Mouse (Mus musculus): ENCODE measurements at regions not wholly inside any gene's neighbourhood (a gene's known extent, or its start where the extent isn't known, plus 50 kb on each side); places are given as distances from the start of the nearest gene placed in this dataset.

- peak; percentile 16 for DNase-seq (ENCODE audit: low read depth, low spot score)
These were observed 138.7 kb downstream of the Cdr1 start for GRCm38 (mm10) chrX:61046700-61047099.

DNA sequence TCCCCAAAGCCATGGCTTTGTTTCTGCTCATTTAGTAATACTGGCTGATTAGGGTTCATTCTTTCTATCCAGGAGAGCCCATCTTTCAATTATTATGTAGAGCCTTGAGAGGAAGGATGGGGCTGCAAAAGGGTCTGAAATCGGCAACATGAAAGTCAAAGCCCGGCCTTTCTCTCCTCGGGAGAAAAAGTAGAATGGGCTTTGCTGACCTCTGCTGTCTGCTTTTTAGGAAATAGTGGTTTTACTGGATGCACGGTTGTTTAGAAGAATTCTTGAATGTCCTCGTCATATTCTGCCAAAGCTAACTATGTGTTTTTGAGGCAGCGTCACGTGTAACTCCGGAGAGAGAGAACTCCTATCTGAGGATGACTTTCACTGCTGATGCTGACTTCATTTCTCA, 142.2 kb downstream of the Cdr1 start:
- DNase-seq (ENCODE audit: low read depth, low spot score) = no peak

Data from retina, postnatal 7 days (tissue).